Mouse (Mus musculus) MEL (cell line): ENCODE data around the gene Brinp1. TPM values are rescaled to one million over a fixed set of nuclear protein-coding genes. Genes with fewer than 3 reads are reported as not detected.

Source experiments
- DNase-seq: peaks from one replicate; pipeline ENCODE4 v3.0.0; 2011; ENCODE audit warnings: low read depth, low spot score
- H3K27ac ChIP-seq: 2 replicates; pipeline ENCODE4 v1.5.1; 2012; ENCODE audit warnings: low read depth, mild to moderate bottlenecking, control low read depth, low read length, moderate library complexity; ENCODE audit not compliant: control insufficient read depth
- H3K27me3 ChIP-seq, 2 experiments: fragments of 150-350 bp in 1 of 2; sonication (generic) in 1 of 2; 2 replicates each; pipeline ENCODE4 v1.6.1; 2012; ENCODE audit warnings: low read length in 2 of 2, mild to moderate bottlenecking in 2 of 2, improper control_type of control experiment in 1 of 2, moderate library complexity in 1 of 2; ENCODE audit not compliant: insufficient read depth in 2 of 2, control insufficient read depth in 1 of 2
- H3K36me3 ChIP-seq, 2 experiments: 2 replicates each; pipeline ENCODE4 v1.6.1; 2012 to 2014; ENCODE audit warnings: low read length in 2 of 2, improper control_type of control experiment in 1 of 2, inconsistent platforms in 1 of 2, mild to moderate bottlenecking in 1 of 2; ENCODE audit not compliant: insufficient read depth in 2 of 2, control insufficient read depth in 1 of 2
- H3K4me1 ChIP-seq, 2 experiments: fragments of 150-350 bp in 1 of 2; sonication (generic) in 1 of 2; 2 replicates each; pipeline ENCODE4 v1.6.1; 2012; ENCODE audit warnings: low read length in 2 of 2, improper control_type of control experiment in 1 of 2, mild to moderate bottlenecking in 1 of 2; ENCODE audit not compliant: insufficient read depth in 2 of 2, control insufficient read depth in 1 of 2
- H3K4me3 ChIP-seq, 2 experiments: fragments of 150-350 bp in 1 of 2; sonication (generic) in 1 of 2; 2 replicates each; pipeline ENCODE4 v1.5.1; 2012; ENCODE audit warnings: low read depth in 2 of 2, low read length in 2 of 2, mild to moderate bottlenecking in 2 of 2, moderate library complexity in 2 of 2, control low read depth in 1 of 2, improper control_type of control experiment in 1 of 2; ENCODE audit not compliant: control insufficient read depth in 1 of 2, insufficient read depth in 1 of 2
- H3K79me2 ChIP-seq: 2 replicates; pipeline ENCODE4 v1.6.1; 2012; ENCODE audit warnings: mild to moderate bottlenecking, low read length, moderate library complexity; ENCODE audit not compliant: control insufficient read depth, poor library complexity, insufficient read depth
- H3K9ac ChIP-seq: 2 replicates; pipeline ENCODE4 v1.6.1; 2012; ENCODE audit warnings: low read depth, mild to moderate bottlenecking, control low read depth, low read length, moderate library complexity; ENCODE audit not compliant: control insufficient read depth, poor library complexity, severe bottlenecking
- H3K9me3 ChIP-seq: fragments of 150-350 bp; sonication (generic); replicated peaks from 2 replicates; pipeline ENCODE4 v1.6.1; 2012; ENCODE audit warnings: mild to moderate bottlenecking, low read length, improper control_type of control experiment, moderate library complexity; ENCODE audit not compliant: insufficient read depth
- CHD1 ChIP-seq: IDR thresholded peaks from 2 replicates; pipeline ENCODE4 v1.6.1; 2012; ENCODE audit warnings: low read depth, mild to moderate bottlenecking, inconsistent platforms, low read length, improper control_type of control experiment
- CTCF ChIP-seq, 3 experiments: IDR thresholded peaks in 2 of 3; conservative IDR thresholded peaks in 1 of 3; 2 replicates each; pipeline ENCODE4 v1.5.1; 2011 to 2012; ENCODE audit warnings: low read length in 3 of 3, low read depth in 2 of 3, mild to moderate bottlenecking in 2 of 3, improper control_type of control experiment in 1 of 3, inconsistent platforms in 1 of 3, mixed read lengths in 1 of 3, moderate library complexity in 1 of 3; ENCODE audit not compliant: control insufficient read depth in 1 of 3, insufficient read depth in 1 of 3, poor library complexity in 1 of 3, severe bottlenecking in 1 of 3
- E2F4 ChIP-seq: IDR thresholded peaks from 2 replicates; pipeline ENCODE4 v1.6.1; 2011; ENCODE audit warnings: low read depth, low read length, improper control_type of control experiment, borderline replicate concordance
- EP300 ChIP-seq, 2 experiments: IDR thresholded peaks; 2 replicates each; pipeline ENCODE4 v1.6.1; 2011; ENCODE audit warnings: improper control_type of control experiment in 2 of 2, low read length in 2 of 2, low read depth in 1 of 2, mild to moderate bottlenecking in 1 of 2
- ETS1 ChIP-seq: IDR thresholded peaks from 2 replicates; pipeline ENCODE4 v1.6.1; 2012; ENCODE audit warnings: low read depth, mild to moderate bottlenecking, inconsistent platforms, low read length, improper control_type of control experiment, moderate library complexity
- GABPA ChIP-seq: IDR thresholded peaks from 2 replicates; pipeline ENCODE4 v1.6.1; 2012; ENCODE audit warnings: low read depth, mild to moderate bottlenecking, inconsistent platforms, low read length, improper control_type of control experiment, moderate library complexity
- GATA1 ChIP-seq: IDR thresholded peaks from 2 replicates; pipeline ENCODE4 v1.6.1; 2011; ENCODE audit warnings: low read depth, low read length, improper control_type of control experiment
- JUND ChIP-seq: IDR thresholded peaks from 2 replicates; pipeline ENCODE4 v1.6.1; 2011; ENCODE audit warnings: low read depth, mild to moderate bottlenecking, improper control_type of control experiment, low read length
- KAT2A ChIP-seq: conservative IDR thresholded peaks from 2 replicates; pipeline ENCODE4 v1.6.1; 2012; ENCODE audit warnings: low read depth, low read length, improper control_type of control experiment, inconsistent platforms
- MAFK ChIP-seq: IDR thresholded peaks from 2 replicates; pipeline ENCODE4 v1.6.1; 2011; ENCODE audit warnings: low read depth, mild to moderate bottlenecking, low read length, improper control_type of control experiment, borderline replicate concordance
- MAX ChIP-seq: IDR thresholded peaks from 2 replicates; pipeline ENCODE4 v1.6.1; 2011; ENCODE audit warnings: low read length, improper control_type of control experiment
- MEF2A ChIP-seq: IDR thresholded peaks from 2 replicates; pipeline ENCODE4 v1.6.1; 2014; ENCODE audit warnings: low read depth, mild to moderate bottlenecking, inconsistent platforms, low read length, improper control_type of control experiment; ENCODE audit not compliant: poor library complexity, insufficient replicate concordance, severe bottlenecking; ENCODE audit errors: extremely low read depth
- MYC ChIP-seq: IDR thresholded peaks from 2 replicates; pipeline ENCODE4 v1.6.1; 2011; ENCODE audit warnings: low read depth, mild to moderate bottlenecking, low read length, improper control_type of control experiment, moderate library complexity
- NRF1 ChIP-seq: IDR thresholded peaks from 2 replicates; pipeline ENCODE4 v1.6.1; 2014; ENCODE audit warnings: low read depth, mild to moderate bottlenecking, inconsistent platforms, low read length, improper control_type of control experiment, moderate library complexity; ENCODE audit not compliant: poor library complexity, insufficient read depth, severe bottlenecking
- POLR2AphosphoS5 ChIP-seq: IDR thresholded peaks from 2 replicates; pipeline ENCODE4 v1.6.1; 2012; ENCODE audit warnings: low read depth, borderline replicate concordance, mild to moderate bottlenecking, inconsistent platforms, low read length, moderate library complexity, mixed read lengths
- RAD21 ChIP-seq: IDR thresholded peaks from 2 replicates; pipeline ENCODE4 v1.6.1; 2011; ENCODE audit warnings: mild to moderate bottlenecking, low read depth, low read length, improper control_type of control experiment
- SIN3A ChIP-seq: IDR thresholded peaks from 2 replicates; pipeline ENCODE4 v1.6.1; 2012; ENCODE audit warnings: low read length, improper control_type of control experiment, inconsistent platforms
- TBP ChIP-seq: IDR thresholded peaks from 2 replicates; pipeline ENCODE4 v1.8.0; 2011; ENCODE audit warnings: low read depth, low read length, improper control_type of control experiment
- UBTF ChIP-seq: IDR thresholded peaks from 2 replicates; pipeline ENCODE4 v1.6.1; 2012; ENCODE audit warnings: low read depth, mild to moderate bottlenecking, inconsistent platforms, low read length, improper control_type of control experiment, moderate library complexity, borderline replicate concordance; ENCODE audit not compliant: insufficient read depth
- USF1 ChIP-seq: IDR thresholded peaks from 2 replicates; pipeline ENCODE4 v1.6.1; 2014; ENCODE audit warnings: low read depth, mild to moderate bottlenecking, inconsistent platforms, low read length, improper control_type of control experiment, moderate library complexity
- USF2 ChIP-seq, 2 experiments: IDR thresholded peaks; 2 replicates each; pipeline ENCODE4 v1.6.1; 2011 to 2012; ENCODE audit warnings: improper control_type of control experiment in 2 of 2, low read length in 2 of 2, borderline replicate concordance in 1 of 2, inconsistent platforms in 1 of 2, low read depth in 1 of 2, mild to moderate bottlenecking in 1 of 2; ENCODE audit not compliant: insufficient read depth in 1 of 2
- ZC3H11A ChIP-seq: IDR thresholded peaks from 2 replicates; pipeline ENCODE4 v1.6.1; 2012; ENCODE audit warnings: low read depth, mild to moderate bottlenecking, inconsistent platforms, low read length, improper control_type of control experiment
- ZKSCAN1 ChIP-seq: IDR thresholded peaks from 2 replicates; pipeline ENCODE4 v1.6.1; 2012; ENCODE audit warnings: low read depth, mild to moderate bottlenecking, inconsistent platforms, low read length, improper control_type of control experiment, moderate library complexity
- polyA plus RNA-seq, 2 experiments: library from polyadenylated mRNA; stranded (reverse) in 1 of 2; unstranded in 1 of 2; fragments of >175 nt in 1 of 2; fragments of >200 nt in 1 of 2; gene quantifications; 2 replicates each; pipeline versions ENCODE4 v1.2.1 to v1.2.4; 2012; ENCODE audit warnings: low replicate concordance in 2 of 2, low read depth in 1 of 2; ENCODE audit not compliant: insufficient read length in 2 of 2, insufficient read depth in 1 of 2, missing spikeins in 1 of 2
- total RNA-seq: library from RNA; depleted of rRNA; stranded (reverse); fragments of 300-350 nt; gene quantifications from 2 replicates; pipeline ENCODE4 v1.2.3, GENCODE M21; 2012

Brinp1 gene
- total and polyA plus RNA-seq, 3 experiments = not detected

DNA sequence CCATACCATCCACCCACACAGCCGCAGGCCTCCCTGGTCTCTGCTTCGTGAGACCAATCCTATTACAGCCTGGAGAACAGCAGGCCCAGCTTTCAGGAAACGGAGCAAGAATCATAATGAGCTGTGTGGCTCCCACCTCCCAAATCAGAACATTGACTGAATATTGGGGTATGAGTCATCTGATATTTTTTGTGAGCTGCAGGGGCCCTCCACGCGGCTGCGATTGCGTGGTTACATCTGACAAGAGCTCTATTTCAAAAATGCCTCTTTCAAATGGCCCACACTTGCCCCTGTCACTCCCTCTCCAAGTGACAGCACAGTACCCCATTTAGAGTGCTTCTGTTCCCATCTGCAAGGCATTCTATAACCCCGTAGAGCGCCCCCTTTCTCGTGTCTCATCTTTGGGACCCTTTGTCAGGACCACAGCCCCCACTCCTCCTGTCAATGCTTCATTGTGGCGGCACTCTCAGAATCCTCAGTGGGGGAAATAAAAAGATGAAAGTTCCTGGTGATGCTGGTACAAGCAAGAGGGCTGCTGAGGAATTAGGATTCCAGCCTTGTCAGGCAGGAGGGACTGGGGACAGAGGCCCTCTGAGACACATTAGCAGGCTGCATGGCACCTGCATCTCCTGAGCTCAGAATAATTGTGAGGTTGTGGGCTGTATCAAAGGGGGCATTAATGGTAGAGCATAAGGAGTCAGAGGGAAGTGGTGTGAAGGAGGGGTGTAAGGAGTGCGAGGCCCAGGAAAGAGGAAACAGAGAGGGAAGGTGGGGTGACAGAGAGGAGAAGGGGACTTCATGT lies 188.2 kb downstream of the Brinp1 start:
- Histone ChIP-seq H3K79me2 (no peaks in the 10 kb centered on the region), H3K9me3 (no peaks in the 10 kb centered on the region), H3K9ac (no peak overlapping the region), H3K36me3 (no peaks in the 10 kb centered on the region), H3K4me3 (no peak overlapping the region), H3K4me1 (no peaks in the 10 kb centered on the region), H3K27ac (no peak overlapping the region), H3K27me3 (no peaks in the 10 kb centered on the region)
- DNase-seq = no peak
- no peak for TF ChIP-seq SIN3A
- no peak for TF ChIP-seq MAFK
- TF ChIP-seq MAX = no peak
- no peak for TF ChIP-seq JUND

DNA sequence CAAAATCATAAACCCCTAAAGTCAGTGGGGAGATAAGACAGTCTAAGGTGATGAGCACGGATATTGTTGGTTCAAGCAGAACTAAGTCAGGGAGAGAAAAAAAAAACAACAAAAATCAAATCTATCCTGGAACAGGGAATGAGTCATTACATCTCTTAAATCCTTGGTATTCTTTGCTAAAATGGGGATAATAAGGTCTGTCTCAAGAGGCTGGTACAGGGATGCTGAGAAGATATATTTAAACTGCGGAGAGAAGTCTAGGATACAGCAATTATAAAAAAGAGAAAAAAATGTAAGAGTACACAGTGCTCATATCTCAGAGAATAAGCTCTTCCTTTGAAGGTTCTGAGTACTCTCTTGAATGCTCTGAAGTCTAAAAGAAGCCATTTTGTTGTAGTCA lies 189.3 kb downstream of the Brinp1 start:
- Histone ChIP-seq H3K9me3 (no peaks in the 10 kb centered on the region), H3K4me1 (no peaks in the 10 kb centered on the region)
- DNase-seq = no peak

DNA sequence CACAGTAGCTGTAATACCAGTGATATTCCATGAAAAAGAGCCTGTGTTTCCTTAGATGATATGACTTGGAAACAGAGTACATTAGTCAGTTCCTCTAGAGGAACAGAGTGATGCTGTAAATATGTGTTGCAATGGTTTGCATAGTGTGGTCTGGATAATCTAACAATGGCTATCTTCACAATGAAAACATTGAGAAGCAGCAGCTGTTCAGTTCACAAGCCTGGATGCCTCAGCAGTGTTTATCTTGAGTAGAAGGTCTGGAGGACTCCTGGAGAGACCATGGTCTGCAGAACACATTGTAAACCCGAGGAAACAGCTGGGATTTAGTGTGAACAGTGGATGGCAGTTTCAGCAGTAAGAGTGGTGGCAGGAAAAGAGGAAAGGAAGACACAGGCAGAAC lies 233.2 kb downstream of the Brinp1 start:
- H3K36me3 ChIP-seq = no peaks in the 10 kb centered on the region
- H3K27ac ChIP-seq = no peak overlapping the region
- no peaks in the 10 kb centered on the region; a peak in 1 of 4 replicates for H3K27me3 ChIP-seq
- H3K79me2 ChIP-seq = no peaks in the 10 kb centered on the region
- H3K4me1 ChIP-seq = no peaks in the 10 kb centered on the region
- TF ChIP-seq KAT2A (no peak), JUND (no peak), SIN3A (no peak), GABPA (no peak), ZC3H11A (no peak), MYC (no peak), RAD21 (no peak), NRF1 (no peak), USF1 (no peak), GATA1 (no peak)
- DNase-seq = no peak
- no peak overlapping the region for H3K9ac ChIP-seq
- H3K9me3 ChIP-seq = no peaks in the 10 kb centered on the region
- no peak overlapping the region for H3K4me3 ChIP-seq

More for the DNA sequence above, 189.3 kb downstream of the Brinp1 start:
- TF ChIP-seq TBP = no peak
- no peak for TF ChIP-seq CHD1
- TF ChIP-seq UBTF = no peak
- no peak for TF ChIP-seq NRF1
- no peak for TF ChIP-seq ETS1
- TF ChIP-seq CTCF (IDR thresholded peaks at IDR 0.05 in 2 of 3, conservative IDR thresholded peaks at IDR 0.05 in 1 of 3; ENCODE audit: control insufficient read depth in 1 of 3, insufficient read depth in 1 of 3, low read depth in 2 of 3, low read length in 3 of 3, poor library complexity in 1 of 3, severe bottlenecking in 1 of 3) = no peak
- TF ChIP-seq MEF2A = no peak
- TF ChIP-seq KAT2A = no peak
- TF ChIP-seq EP300 (IDR thresholded peaks at IDR 0.05; ENCODE audit: low read depth in 1 of 2, low read length in 2 of 2) = no peak
- TF ChIP-seq ZKSCAN1 = no peak
- no peak for TF ChIP-seq GATA1
- no peak for TF ChIP-seq E2F4
- no peak for TF ChIP-seq USF2 (IDR thresholded peaks at IDR 0.05; ENCODE audit: borderline replicate concordance in 1 of 2, insufficient read depth in 1 of 2, low read depth in 1 of 2, low read length in 2 of 2)
- TF ChIP-seq POLR2AphosphoS5 = no peak
- no peak for TF ChIP-seq RAD21
- H3K9ac ChIP-seq = no peak overlapping the region
- no peaks in the 10 kb centered on the region for H3K27me3 ChIP-seq
- no peak overlapping the region for H3K27ac ChIP-seq
- H3K79me2 ChIP-seq = no peaks in the 10 kb centered on the region
- H3K36me3 ChIP-seq = no peaks in the 10 kb centered on the region
- no peak overlapping the region for H3K4me3 ChIP-seq
